Mouse (Mus musculus): ENCODE results near the gene Catip.

- TF ChIP-seq CTCF (IDR thresholded peaks at IDR 0.05; ENCODE audit: low read depth), result no peak
- TF ChIP-seq EP300 (IDR thresholded peaks at IDR 0.05; ENCODE audit: low read depth), result no peak
Observed at GRCm38 (mm10) chr1:74338626-74339025, 23.3 kb upstream of the Catip start.
